Mouse (Mus musculus) intestine, embryonic 16.5 days (tissue): ENCODE measurements at regions not wholly inside any gene's neighbourhood (a gene's known extent, or its start where the extent isn't known, plus 50 kb on each side); places are given as distances from the start of the nearest gene placed in this dataset.

Experiments
- ATAC-seq: fragments of 200-750 bp; cut with Nextera tagmentation; 2 replicates; pipeline ENCODE4 v1.8.0; 2017; ENCODE audit warnings: moderate TSS enrichment, moderate library complexity
- H3K27ac ChIP-seq: fragments of 300-500 bp; sonication (generic); 2 replicates; pipeline ENCODE4 v1.5.1; 2014; ENCODE audit warnings: mild to moderate bottlenecking, low read length
- H3K27me3 ChIP-seq: fragments of 300-500 bp; sonication (generic); replicated peaks from 2 replicates; pipeline ENCODE4 v1.6.1; 2014; ENCODE audit warnings: low read length, control low read depth, mixed read lengths; ENCODE audit not compliant: control insufficient read depth, insufficient read depth
- H3K36me3 ChIP-seq: fragments of 300-500 bp; sonication (generic); 2 replicates; pipeline ENCODE4 v1.6.1; 2014; ENCODE audit warnings: low read length, control low read depth; ENCODE audit not compliant: control insufficient read depth, insufficient read depth
- H3K4me1 ChIP-seq: fragments of 300-500 bp; sonication (generic); 2 replicates; pipeline ENCODE4 v1.6.1; 2014; ENCODE audit warnings: low read length, control low read depth, mixed read lengths; ENCODE audit not compliant: control insufficient read depth, insufficient read depth
- H3K4me2 ChIP-seq: fragments of 300-500 bp; sonication (generic); 2 replicates; pipeline ENCODE4 v1.6.1; 2014; ENCODE audit warnings: low read depth, low read length, control low read depth
- H3K4me3 ChIP-seq: fragments of 300-500 bp; sonication (generic); 2 replicates; pipeline ENCODE4 v1.5.1; 2014; ENCODE audit warnings: mild to moderate bottlenecking, low read length
- H3K9ac ChIP-seq: fragments of 300-500 bp; sonication (generic); 2 replicates; pipeline ENCODE4 v1.6.1; 2014; ENCODE audit warnings: low read depth, low read length
- H3K9me3 ChIP-seq: fragments of 300-500 bp; sonication (generic); 2 replicates; pipeline ENCODE4 v1.6.1; 2016; ENCODE audit warnings: low read length, control low read depth; ENCODE audit not compliant: control insufficient read depth
- WGBS: fragments of 180-500 bp; shearing (Covaris S2); extraction: QIAGEN DNeasy Blood & Tissue Kit; methylation state at CpG from one replicate; pipeline ENCODE4 v1.1.7; 2014; 5-methylcytosine and 5-hydroxymethylcytosine counted together

- 59% methylated on average over 7 of the region's 7 CpGs for WGBS
- Histone ChIP-seq H3K4me3 (no peak overlapping the region), H3K36me3 (no peaks in the 10 kb centered on the region), H3K9me3 (no peaks in the 10 kb centered on the region), H3K9ac (no peak overlapping the region), H3K4me2 (no peak overlapping the region), H3K27ac (no peak overlapping the region), H3K4me1 (no peaks in the 10 kb centered on the region), H3K27me3 (no peaks in the 10 kb centered on the region)
- no peak for ATAC-seq
These were observed 411.8 kb upstream of the Klhl29 start for GRCm38 (mm10) chr12:5787074-5787813.

GRCm38 (mm10) chr12:5781276-5781675, 405.8 kb upstream of the Klhl29 start:
- no peak overlapping the region for H3K4me3 ChIP-seq
- H3K9me3 ChIP-seq, result no peaks in the 10 kb centered on the region
- H3K4me1 ChIP-seq, result no peaks in the 10 kb centered on the region
- no peak overlapping the region for H3K4me2 ChIP-seq
- H3K27me3 ChIP-seq, result no peaks in the 10 kb centered on the region
- H3K27ac ChIP-seq, result no peak overlapping the region
- ATAC-seq, result no peak
- 77% methylated on average over 3 of the region's 3 CpGs for WGBS
- no peaks in the 10 kb centered on the region for H3K36me3 ChIP-seq
- H3K9ac ChIP-seq, result no peak overlapping the region

- no peak overlapping the region for H3K4me3 ChIP-seq
- ATAC-seq, result no peak
- no peaks in the 10 kb centered on the region for H3K9me3 ChIP-seq
- no peak overlapping the region for H3K9ac ChIP-seq
- H3K4me1 ChIP-seq, result no peaks in the 10 kb centered on the region
- no peak overlapping the region for H3K4me2 ChIP-seq
- H3K27me3 ChIP-seq, result no peaks in the 10 kb centered on the region
- H3K27ac ChIP-seq, result no peak overlapping the region
- H3K36me3 ChIP-seq, result no peaks in the 10 kb centered on the region
These were observed 402.1 kb upstream of the Klhl29 start for GRCm38 (mm10) chr12:5777556-5777955.

GRCm38 (mm10) chr12:5771399-5771978, 396.0 kb upstream of the Klhl29 start:
- Histone ChIP-seq H3K36me3 (no peaks in the 10 kb centered on the region), H3K4me3 (no peak overlapping the region), H3K9ac (no peak overlapping the region), H3K4me2 (no peak overlapping the region), H3K9me3 (no peaks in the 10 kb centered on the region), H3K27me3 (no peaks in the 10 kb centered on the region), H3K27ac (no peak overlapping the region), H3K4me1 (no peaks in the 10 kb centered on the region)
- 57% methylated on average over 5 of the region's 5 CpGs for WGBS
- peak; percentile 95 for ATAC-seq

- no peak for ATAC-seq
- Histone ChIP-seq H3K4me2 (no peak overlapping the region), H3K9ac (no peak overlapping the region), H3K36me3 (no peaks in the 10 kb centered on the region), H3K27me3 (no peaks in the 10 kb centered on the region), H3K4me1 (no peaks in the 10 kb centered on the region), H3K9me3 (no peaks in the 10 kb centered on the region), H3K4me3 (no peak overlapping the region), H3K27ac (no peak overlapping the region)
- 64% methylated on average over 2 of the region's 2 CpGs for WGBS
These were observed 395.0 kb upstream of the Klhl29 start for GRCm38 (mm10) chr12:5770531-5770930.

GRCm38 (mm10) chr12:5764445-5765170, 389.1 kb upstream of the Klhl29 start:
- WGBS, result 53% methylated on average over 6 of the region's 6 CpGs
- H3K4me2 ChIP-seq, result no peak overlapping the region
- no peaks in the 10 kb centered on the region for H3K9me3 ChIP-seq
- no peak for ATAC-seq
- no peak overlapping the region for H3K9ac ChIP-seq
- H3K27ac ChIP-seq, result no peak overlapping the region
- H3K27me3 ChIP-seq, result no peaks in the 10 kb centered on the region
- no peaks in the 10 kb centered on the region for H3K36me3 ChIP-seq
- peaks cover 3% of the 10 kb centered on the region; the same call in 1 of the 2 replicates for H3K4me1 ChIP-seq
- H3K4me3 ChIP-seq, result no peak overlapping the region

GRCm38 (mm10) chr12:5764026-5764425, 388.5 kb upstream of the Klhl29 start:
- Histone ChIP-seq H3K9ac (no peak overlapping the region), H3K4me1 (peaks cover 3% of the 10 kb centered on the region; the same call in 1 of the 2 replicates), H3K9me3 (no peaks in the 10 kb centered on the region), H3K27me3 (no peaks in the 10 kb centered on the region), H3K4me3 (no peak overlapping the region), H3K4me2 (no peak overlapping the region), H3K27ac (no peak overlapping the region), H3K36me3 (no peaks in the 10 kb centered on the region)
- WGBS, result 70% methylated on average over 1 of the region's 1 CpGs
- no peak for ATAC-seq

- no peak for ATAC-seq
These were observed 386.9 kb upstream of the Klhl29 start for GRCm38 (mm10) chr12:5762306-5762927.

GRCm38 (mm10) chr12:5759485-5759884, 384.0 kb upstream of the Klhl29 start:
- H3K27me3 ChIP-seq, result no peaks in the 10 kb centered on the region
- peaks cover under 1% of the 10 kb centered on the region; the same call in 1 of the 2 replicates for H3K4me1 ChIP-seq
- no peak overlapping the region for H3K4me2 ChIP-seq
- no peaks in the 10 kb centered on the region for H3K36me3 ChIP-seq
- H3K27ac ChIP-seq, result no peak overlapping the region
- no peak overlapping the region for H3K4me3 ChIP-seq
- no peaks in the 10 kb centered on the region for H3K9me3 ChIP-seq
- WGBS, result 57% methylated on average over 3 of the region's 3 CpGs
- ATAC-seq, result no peak
- H3K9ac ChIP-seq, result no peak overlapping the region

More at GRCm38 (mm10) chr12:5762306-5762927, 386.9 kb upstream of the Klhl29 start:
- Histone ChIP-seq H3K4me1 (peaks cover 3% of the 10 kb centered on the region; the same call in 1 of the 2 replicates), H3K9ac (no peak overlapping the region), H3K9me3 (no peaks in the 10 kb centered on the region), H3K4me2 (no peak overlapping the region), H3K27ac (no peak overlapping the region), H3K27me3 (no peaks in the 10 kb centered on the region), H3K36me3 (no peaks in the 10 kb centered on the region), H3K4me3 (no peak overlapping the region)
- WGBS, result 63% methylated on average over 6 of the region's 6 CpGs
